Mouse (Mus musculus) MEL (cell line): ENCODE data around the gene Inpp4b. TPM values are rescaled to one million over a fixed set of nuclear protein-coding genes. Genes with fewer than 3 reads are reported as not detected.
A peak's percentile ranks its signal among the peaks of the same experiment; 100 is the strongest.

ENCODE experiments used
- DNase-seq: peaks from one replicate; pipeline ENCODE4 v3.0.0; 2011; ENCODE audit warnings: low read depth, low spot score
- H3K27ac ChIP-seq: 2 replicates; pipeline ENCODE4 v1.5.1; 2012; ENCODE audit warnings: low read depth, mild to moderate bottlenecking, control low read depth, low read length, moderate library complexity; ENCODE audit not compliant: control insufficient read depth
- H3K27me3 ChIP-seq, 2 experiments: fragments of 150-350 bp in 1 of 2; sonication (generic) in 1 of 2; 2 replicates each; pipeline ENCODE4 v1.6.1; 2012; ENCODE audit warnings: low read length in 2 of 2, mild to moderate bottlenecking in 2 of 2, improper control_type of control experiment in 1 of 2, moderate library complexity in 1 of 2; ENCODE audit not compliant: insufficient read depth in 2 of 2, control insufficient read depth in 1 of 2
- H3K36me3 ChIP-seq, 2 experiments: 2 replicates each; pipeline ENCODE4 v1.6.1; 2012 to 2014; ENCODE audit warnings: low read length in 2 of 2, improper control_type of control experiment in 1 of 2, inconsistent platforms in 1 of 2, mild to moderate bottlenecking in 1 of 2; ENCODE audit not compliant: insufficient read depth in 2 of 2, control insufficient read depth in 1 of 2
- H3K4me1 ChIP-seq, 2 experiments: fragments of 150-350 bp in 1 of 2; sonication (generic) in 1 of 2; 2 replicates each; pipeline ENCODE4 v1.6.1; 2012; ENCODE audit warnings: low read length in 2 of 2, improper control_type of control experiment in 1 of 2, mild to moderate bottlenecking in 1 of 2; ENCODE audit not compliant: insufficient read depth in 2 of 2, control insufficient read depth in 1 of 2
- H3K4me3 ChIP-seq, 2 experiments: fragments of 150-350 bp in 1 of 2; sonication (generic) in 1 of 2; 2 replicates each; pipeline ENCODE4 v1.5.1; 2012; ENCODE audit warnings: low read depth in 2 of 2, low read length in 2 of 2, mild to moderate bottlenecking in 2 of 2, moderate library complexity in 2 of 2, control low read depth in 1 of 2, improper control_type of control experiment in 1 of 2; ENCODE audit not compliant: control insufficient read depth in 1 of 2, insufficient read depth in 1 of 2
- H3K79me2 ChIP-seq: 2 replicates; pipeline ENCODE4 v1.6.1; 2012; ENCODE audit warnings: mild to moderate bottlenecking, low read length, moderate library complexity; ENCODE audit not compliant: control insufficient read depth, poor library complexity, insufficient read depth
- H3K9ac ChIP-seq: 2 replicates; pipeline ENCODE4 v1.6.1; 2012; ENCODE audit warnings: low read depth, mild to moderate bottlenecking, control low read depth, low read length, moderate library complexity; ENCODE audit not compliant: control insufficient read depth, poor library complexity, severe bottlenecking
- H3K9me3 ChIP-seq: fragments of 150-350 bp; sonication (generic); replicated peaks from 2 replicates; pipeline ENCODE4 v1.6.1; 2012; ENCODE audit warnings: mild to moderate bottlenecking, low read length, improper control_type of control experiment, moderate library complexity; ENCODE audit not compliant: insufficient read depth
- BHLHE40 ChIP-seq: IDR thresholded peaks from 2 replicates; pipeline ENCODE4 v1.6.1; 2012; ENCODE audit warnings: low read depth, mild to moderate bottlenecking, inconsistent platforms, low read length, improper control_type of control experiment, borderline replicate concordance
- CHD2 ChIP-seq: IDR thresholded peaks from 2 replicates; pipeline ENCODE4 v1.6.1; 2011; ENCODE audit warnings: low read length, improper control_type of control experiment
- E2F4 ChIP-seq: IDR thresholded peaks from 2 replicates; pipeline ENCODE4 v1.6.1; 2011; ENCODE audit warnings: low read depth, low read length, improper control_type of control experiment, borderline replicate concordance
- ELF1 ChIP-seq: IDR thresholded peaks from 2 replicates; pipeline ENCODE4 v1.6.1; 2014; ENCODE audit warnings: low read depth, mild to moderate bottlenecking, inconsistent platforms, low read length, improper control_type of control experiment, moderate library complexity
- EP300 ChIP-seq, 2 experiments: IDR thresholded peaks; 2 replicates each; pipeline ENCODE4 v1.6.1; 2011; ENCODE audit warnings: improper control_type of control experiment in 2 of 2, low read length in 2 of 2, low read depth in 1 of 2, mild to moderate bottlenecking in 1 of 2
- ETS1 ChIP-seq: IDR thresholded peaks from 2 replicates; pipeline ENCODE4 v1.6.1; 2012; ENCODE audit warnings: low read depth, mild to moderate bottlenecking, inconsistent platforms, low read length, improper control_type of control experiment, moderate library complexity
- GATA1 ChIP-seq: IDR thresholded peaks from 2 replicates; pipeline ENCODE4 v1.6.1; 2011; ENCODE audit warnings: low read depth, low read length, improper control_type of control experiment
- HCFC1 ChIP-seq: IDR thresholded peaks from 2 replicates; pipeline ENCODE4 v1.6.1; 2012; ENCODE audit warnings: low read depth, mild to moderate bottlenecking, inconsistent platforms, low read length, improper control_type of control experiment, moderate library complexity
- KAT2A ChIP-seq: conservative IDR thresholded peaks from 2 replicates; pipeline ENCODE4 v1.6.1; 2012; ENCODE audit warnings: low read depth, low read length, improper control_type of control experiment, inconsistent platforms
- MAX ChIP-seq: IDR thresholded peaks from 2 replicates; pipeline ENCODE4 v1.6.1; 2011; ENCODE audit warnings: low read length, improper control_type of control experiment
- MAZ ChIP-seq: IDR thresholded peaks from 2 replicates; pipeline ENCODE4 v1.6.1; 2012; ENCODE audit warnings: low read depth, mild to moderate bottlenecking, inconsistent platforms, low read length, improper control_type of control experiment
- MEF2A ChIP-seq: IDR thresholded peaks from 2 replicates; pipeline ENCODE4 v1.6.1; 2014; ENCODE audit warnings: low read depth, mild to moderate bottlenecking, inconsistent platforms, low read length, improper control_type of control experiment; ENCODE audit not compliant: poor library complexity, insufficient replicate concordance, severe bottlenecking; ENCODE audit errors: extremely low read depth
- MXI1 ChIP-seq: IDR thresholded peaks from 2 replicates; pipeline ENCODE4 v1.6.1; 2011; ENCODE audit warnings: mild to moderate bottlenecking, low read depth, low read length, improper control_type of control experiment
- MYB ChIP-seq: IDR thresholded peaks from 2 replicates; pipeline ENCODE4 v1.6.1; 2011; ENCODE audit warnings: mild to moderate bottlenecking, low read depth, low read length, improper control_type of control experiment
- POLR2AphosphoS5 ChIP-seq: IDR thresholded peaks from 2 replicates; pipeline ENCODE4 v1.6.1; 2012; ENCODE audit warnings: low read depth, borderline replicate concordance, mild to moderate bottlenecking, inconsistent platforms, low read length, moderate library complexity, mixed read lengths
- RCOR1 ChIP-seq: IDR thresholded peaks from 2 replicates; pipeline ENCODE4 v1.6.1; 2012; ENCODE audit warnings: low read depth, mild to moderate bottlenecking, inconsistent platforms, low read length, improper control_type of control experiment
- SIN3A ChIP-seq: IDR thresholded peaks from 2 replicates; pipeline ENCODE4 v1.6.1; 2012; ENCODE audit warnings: low read length, improper control_type of control experiment, inconsistent platforms
- SMC3 ChIP-seq: IDR thresholded peaks from 2 replicates; pipeline ENCODE4 v1.6.1; 2011; ENCODE audit warnings: low read depth, low read length, improper control_type of control experiment
- TAL1 ChIP-seq: IDR thresholded peaks from 2 replicates; pipeline ENCODE4 v1.6.1; 2012; ENCODE audit warnings: mild to moderate bottlenecking, inconsistent platforms, low read length, moderate library complexity, mixed read lengths
- TBP ChIP-seq: IDR thresholded peaks from 2 replicates; pipeline ENCODE4 v1.8.0; 2011; ENCODE audit warnings: low read depth, low read length, improper control_type of control experiment
- TCF12 ChIP-seq: IDR thresholded peaks from 2 replicates; pipeline ENCODE4 v1.6.1; 2014; ENCODE audit warnings: low read depth, mild to moderate bottlenecking, inconsistent platforms, low read length, improper control_type of control experiment, moderate library complexity
- UBTF ChIP-seq: IDR thresholded peaks from 2 replicates; pipeline ENCODE4 v1.6.1; 2012; ENCODE audit warnings: low read depth, mild to moderate bottlenecking, inconsistent platforms, low read length, improper control_type of control experiment, moderate library complexity, borderline replicate concordance; ENCODE audit not compliant: insufficient read depth
- USF1 ChIP-seq: IDR thresholded peaks from 2 replicates; pipeline ENCODE4 v1.6.1; 2014; ENCODE audit warnings: low read depth, mild to moderate bottlenecking, inconsistent platforms, low read length, improper control_type of control experiment, moderate library complexity
- USF2 ChIP-seq, 2 experiments: IDR thresholded peaks; 2 replicates each; pipeline ENCODE4 v1.6.1; 2011 to 2012; ENCODE audit warnings: improper control_type of control experiment in 2 of 2, low read length in 2 of 2, borderline replicate concordance in 1 of 2, inconsistent platforms in 1 of 2, low read depth in 1 of 2, mild to moderate bottlenecking in 1 of 2; ENCODE audit not compliant: insufficient read depth in 1 of 2
- polyA plus RNA-seq, 2 experiments: library from polyadenylated mRNA; stranded (reverse) in 1 of 2; unstranded in 1 of 2; fragments of >175 nt in 1 of 2; fragments of >200 nt in 1 of 2; gene quantifications; 2 replicates each; pipeline versions ENCODE4 v1.2.1 to v1.2.4; 2012; ENCODE audit warnings: low replicate concordance in 2 of 2, low read depth in 1 of 2; ENCODE audit not compliant: insufficient read length in 2 of 2, insufficient read depth in 1 of 2, missing spikeins in 1 of 2
- total RNA-seq: library from RNA; depleted of rRNA; stranded (reverse); fragments of 300-350 nt; gene quantifications from 2 replicates; pipeline ENCODE4 v1.2.3, GENCODE M21; 2012

Inpp4b gene
- total and polyA plus RNA-seq, 3 experiments, result 12.3 to 26.9 (median 13.6) TPM

- Histone ChIP-seq H3K9me3 (no peaks in the 10 kb centered on the region), H3K27ac (no peak overlapping the region), H3K36me3 (peaks cover 0 to 8% of the 10 kb centered on the region in 2 experiments; a peak in 2 of 4 replicates), H3K27me3 (no peaks in the 10 kb centered on the region), H3K4me3 (no peak overlapping the region), H3K79me2 (no peaks in the 10 kb centered on the region), H3K9ac (no peak overlapping the region), H3K4me1 (peaks cover 0 to 12% of the 10 kb centered on the region in 2 experiments; a peak in 2 of 4 replicates)
- no peak for TF ChIP-seq UBTF
- peak; percentile 98 for TF ChIP-seq TCF12
- peak; percentile 78 for TF ChIP-seq TAL1
- TF ChIP-seq MXI1, result peak; percentile 46; the same call in 1 of the 2 replicates
- TF ChIP-seq MAZ, result 0 out of 2 replicates have a peak, but pooled peaks have one; percentile 41
- peak; percentile 54; the same call in 1 of the 2 replicates for TF ChIP-seq BHLHE40
- no peak for TF ChIP-seq MAX
- no peak for TF ChIP-seq E2F4
- TF ChIP-seq CHD2, result peak; percentile 40; the same call in 1 of the 2 replicates
- 0 out of 2 replicates have a peak, but pooled peaks have one; percentile 35 for TF ChIP-seq KAT2A
- peak; percentile 88 for TF ChIP-seq ETS1
- TF ChIP-seq USF2 (IDR thresholded peaks at IDR 0.05; ENCODE audit: borderline replicate concordance in 1 of 2, insufficient read depth in 1 of 2, low read depth in 1 of 2, low read length in 2 of 2), result no peak
- no peak for TF ChIP-seq TBP
- 0 out of 2 replicates have a peak, but pooled peaks have one; percentile 38 for TF ChIP-seq ELF1
- no peak for TF ChIP-seq SMC3
- no peak for TF ChIP-seq USF1
- peak; percentile 97 to 98 for TF ChIP-seq EP300 (IDR thresholded peaks at IDR 0.05; ENCODE audit: low read depth in 1 of 2, low read length in 2 of 2)
- TF ChIP-seq SIN3A, result peak; percentile 78
- TF ChIP-seq POLR2AphosphoS5, result no peak
- TF ChIP-seq MEF2A, result no peak
- peak; percentile 32; the same call in 1 of the 2 replicates for TF ChIP-seq HCFC1
- no peak for TF ChIP-seq MYB
- TF ChIP-seq GATA1, result peak; percentile 98
- peak; percentile 94 for TF ChIP-seq RCOR1
- DNase-seq, result peak; percentile 72
Measured at GRCm38 (mm10) chr8:82157928-82158327, 815.6 kb downstream of the Inpp4b start.
